Mouse (Mus musculus): ENCODE results near the gene Rufy2.

GRCm38 (mm10) chr10:63021702-63022101 lies 41.7 kb downstream of the Rufy2 start:
- TF ChIP-seq CTCF (IDR thresholded peaks at IDR 0.05; ENCODE audit: insufficient read depth, low read depth, low read length) (no peak), POLR2A (IDR thresholded peaks at IDR 0.05; ENCODE audit: insufficient read depth, low read depth, low read length) (no peak)

Measured in olfactory bulb, adult 2 months (tissue).